In genomic region chr4:137883513-137884150, GRCm38 (mm10) we compare ENCODE assay signal across 11 mouse cellular contexts. TPM values are rescaled to one million over a fixed set of nuclear protein-coding genes. Genes with fewer than 3 reads are reported as not detected.
DNase-seq lines count a peak whose midpoint lies in the region; ATAC-seq and TF ChIP-seq lines count a peak whose summit lies in the region.
"Had no signal": no experiment of that assay in that cellular context is flagged by ENCODE, and none has a peak within 500 bp of the region (broad histone marks: within the 10 kb centered on the region; RNA-seq: fewer than 3 reads in every experiment).

No protein-coding gene starts in this region.

- no peaks in the 10 kb centered on the region for H3K27me3 ChIP-seq in kidney, postnatal 0 days (ENCODE audit: insufficient read depth, low read length)
- no peaks in the 10 kb centered on the region for H3K27me3 ChIP-seq in kidney, embryonic 14.5 days (ENCODE audit: control insufficient read depth, insufficient read depth, low read length)
- H3K27me3 ChIP-seq in ES-Bruce4 (ENCODE audit: control insufficient read depth, insufficient read depth, low read length, poor library complexity, severe bottlenecking): no peaks in the 10 kb centered on the region
- H3K27me3 ChIP-seq in small intestine, adult 2 months (ENCODE audit: control insufficient read depth, insufficient read depth, low read length): no peaks in the 10 kb centered on the region
- H3K27me3 ChIP-seq: forebrain, embryonic 15.5 days had no signal

- no peak for TF ChIP-seq POLR2A in ES-Bruce4 (IDR thresholded peaks at IDR 0.05; ENCODE audit: insufficient read depth, low read length)
- TF ChIP-seq POLR2A in small intestine, adult 2 months (IDR thresholded peaks at IDR 0.05; ENCODE audit: low read depth, low read length): no peak

- H3K9me3 ChIP-seq in kidney, postnatal 0 days (replicated peaks; ENCODE audit: low read length): no peaks in the 10 kb centered on the region
- no peaks in the 10 kb centered on the region for H3K9me3 ChIP-seq in kidney, embryonic 14.5 days (ENCODE audit: control insufficient read depth, low read length)
- H3K9me3 ChIP-seq in ES-Bruce4 (replicated peaks; ENCODE audit: control insufficient read depth, insufficient read depth, low read length, poor library complexity, severe bottlenecking): no peaks in the 10 kb centered on the region
- H3K9me3 ChIP-seq: forebrain, embryonic 15.5 days had no signal

- intact Hi-C loops in left cerebral cortex, postnatal 14 days (cut with DNase I): no loop called here

- H3K36me3 ChIP-seq in kidney, postnatal 0 days (ENCODE audit: insufficient read depth, low read length): no peaks in the 10 kb centered on the region
- no peaks in the 10 kb centered on the region for H3K36me3 ChIP-seq in kidney, embryonic 14.5 days (ENCODE audit: control insufficient read depth, insufficient read depth, low read length)
- no peaks in the 10 kb centered on the region for H3K36me3 ChIP-seq in ES-Bruce4 (ENCODE audit: control insufficient read depth, insufficient read depth, low read length, poor library complexity, severe bottlenecking)
- no peaks in the 10 kb centered on the region for H3K36me3 ChIP-seq in small intestine, adult 2 months (ENCODE audit: control insufficient read depth, insufficient read depth, low read length)
- H3K36me3 ChIP-seq: forebrain, embryonic 15.5 days had no signal

- DNase-seq in kidney, postnatal 0 days (ENCODE audit: low spot score): no peak
- DNase-seq in urinary bladder, postnatal 4 days (ENCODE audit: low spot score in 2 of 2): no peak
- DNase-seq in left cerebral cortex, postnatal 14 days (ENCODE audit: low spot score in 2 of 2): no peak
- DNase-seq in gastrocnemius, postnatal 4 days (ENCODE audit: low spot score in 2 of 2): no peak
- DNase-seq: kidney, postnatal 25 days had no signal

- no peak overlapping the region for H3K4me3 ChIP-seq in kidney, postnatal 0 days (replicated peaks; ENCODE audit: low read depth, low read length)
- H3K4me3 ChIP-seq in kidney, embryonic 14.5 days (ENCODE audit: low read length): no peak overlapping the region
- 0 out of 2 replicates have a peak overlapping the region, but pooled peaks have one; percentile 5 for H3K4me3 ChIP-seq in ES-Bruce4 (ENCODE audit: low read depth, low read length)
- peak overlapping the region; percentile 16 for H3K4me3 ChIP-seq in small intestine, adult 2 months (ENCODE audit: low read depth, low read length)
- H3K4me3 ChIP-seq: forebrain, embryonic 15.5 days had no signal

- no peak for TF ChIP-seq CTCF in kidney, postnatal 0 days (IDR thresholded peaks at IDR 0.05; ENCODE audit: low read depth)
- TF ChIP-seq CTCF in ES-Bruce4 (IDR thresholded peaks at IDR 0.05; ENCODE audit: low read depth, low read length): no peak
- no peak for TF ChIP-seq CTCF in small intestine, adult 2 months (IDR thresholded peaks at IDR 0.05; ENCODE audit: extremely low read depth, insufficient read length, insufficient replicate concordance, low read depth, low read length)

- ATAC-seq in kidney, postnatal 0 days (replicated peaks; ENCODE audit: low FRiP score, low read depth): no peak
- ATAC-seq in kidney, embryonic 14.5 days (ENCODE audit: low FRiP score, low TSS enrichment): no peak
- ATAC-seq in hematopoietic stem cell, adult 5-6 weeks (replicated peaks in 1 of 2; ENCODE audit: insufficient read depth in 1 of 2, low FRiP score in 2 of 2, low TSS enrichment in 1 of 2, low read depth in 1 of 2, poor library complexity in 2 of 2, severe bottlenecking in 2 of 2): peak; percentile 71 to 78
- ATAC-seq: forebrain, embryonic 15.5 days; midbrain, embryonic 16.5 days had no signal

- H3K4me2 ChIP-seq in kidney, postnatal 0 days (ENCODE audit: low read length): no peak overlapping the region
- H3K4me2 ChIP-seq in kidney, embryonic 14.5 days (replicated peaks; ENCODE audit: low read depth, low read length): no peak overlapping the region
- H3K4me2 ChIP-seq: forebrain, embryonic 15.5 days had no signal

- 0 out of 2 replicates have a peak overlapping the region, but pooled peaks have one; percentile 3 for H3K9ac ChIP-seq in kidney, postnatal 0 days (ENCODE audit: low read depth, low read length)
- H3K9ac ChIP-seq in kidney, embryonic 14.5 days (ENCODE audit: low read depth, low read length): no peak overlapping the region
- H3K9ac ChIP-seq in ES-Bruce4 (ENCODE audit: low read depth, poor library complexity, severe bottlenecking): no peak overlapping the region
- H3K9ac ChIP-seq: forebrain, embryonic 15.5 days had no signal

- no peaks in the 10 kb centered on the region for H3K4me1 ChIP-seq in kidney, postnatal 0 days (replicated peaks; ENCODE audit: insufficient read depth, low read length)
- H3K4me1 ChIP-seq in kidney, embryonic 14.5 days (ENCODE audit: control insufficient read depth, insufficient read depth, low read length): peaks cover 26% of the 10 kb centered on the region
- H3K4me1 ChIP-seq in ES-Bruce4 (ENCODE audit: control insufficient read depth, insufficient read depth, low read length): peaks cover 5% of the 10 kb centered on the region
- peaks cover 3% of the 10 kb centered on the region; the same call in 1 of the 2 replicates for H3K4me1 ChIP-seq in small intestine, adult 2 months (ENCODE audit: control insufficient read depth, insufficient read depth, insufficient read length, low read length)

- 81% methylated on average over 8 of the region's 8 CpGs for WGBS in kidney, postnatal 0 days
- 82% methylated on average over 8 of the region's 8 CpGs for WGBS in kidney, embryonic 14.5 days
- WGBS in small intestine, adult 2 months: 85% methylated on average over 8 of the region's 8 CpGs

- H3K27ac ChIP-seq in kidney, postnatal 0 days: no peak overlapping the region
- H3K27ac ChIP-seq in kidney, embryonic 14.5 days (ENCODE audit: low read depth, low read length): no peak overlapping the region
- no peak overlapping the region for H3K27ac ChIP-seq in ES-Bruce4 (ENCODE audit: insufficient read depth, low read length)
- no peak overlapping the region for H3K27ac ChIP-seq in small intestine, adult 2 months (ENCODE audit: insufficient read depth, low read depth, low read length)
- H3K27ac ChIP-seq: forebrain, embryonic 15.5 days had no signal

- no peak for TF ChIP-seq EP300 in ES-Bruce4 (IDR thresholded peaks at IDR 0.05; ENCODE audit: insufficient read depth, low read depth, low read length)

RNA-seq across cellular contexts. Expression of gene Ece1, which starts 21.6 kb away (rescaled TPM):
- polyA plus RNA-seq in kidney, postnatal 0 days (2015; fragmentation: Nextera tagmentation; extraction: Ambion mirVana): 36.1 and 40.8 TPM in 2 replicates
- polyA plus RNA-seq in kidney, embryonic 14.5 days (2014; fragmentation: Nextera tagmentation; extraction: Ambion mirVana): 35.0 and 69.0 TPM in 2 replicates
- polyA plus RNA-seq in ES-Bruce4 (2011; ENCODE audit: insufficient read depth, insufficient read length, low read depth, missing spikeins): 28.3 and 35.5 TPM in 2 replicates
- 9.1 and 11.4 TPM in 2 replicates for total RNA-seq in hematopoietic stem cell, adult 5-6 weeks (2017)
- polyA plus RNA-seq in small intestine, adult 2 months (2012; rRNA removed): 27.9 and 37.7 TPM in 2 replicates
- 10 to 100 TPM; 80.9 to 84.3 TPM for total RNA-seq in left cerebral cortex, postnatal 14 days (2021)
- 10 to 100 TPM; 64.1 to 73.4 TPM for total RNA-seq in gastrocnemius, postnatal 4 days (2021)

Comparison
In these comparisons a context has a peak if more than half of its experiments do, and no peak if none do; other contexts are left out.
1. ATAC-seq: peak in hematopoietic stem cell, adult 5-6 weeks (2 of 2); none in kidney, postnatal 0 days (single experiment) and kidney, embryonic 14.5 days (single experiment).
2. H3K4me3 ChIP-seq: peak in ES-Bruce4 (single experiment) and small intestine, adult 2 months (single experiment); none in kidney, postnatal 0 days (single experiment) and kidney, embryonic 14.5 days (single experiment).